Mouse (Mus musculus): ENCODE data around the gene Get4.

The Get4 gene

GRCm38 (mm10) chr5:139252081-139252909 lies at the start of gene Get4:
TSS of gene Get4 (plus strand) at chr5:139252324.
- DNase-seq (ENCODE audit: low spot score in 2 of 2): peak; percentile 100

DNA sequence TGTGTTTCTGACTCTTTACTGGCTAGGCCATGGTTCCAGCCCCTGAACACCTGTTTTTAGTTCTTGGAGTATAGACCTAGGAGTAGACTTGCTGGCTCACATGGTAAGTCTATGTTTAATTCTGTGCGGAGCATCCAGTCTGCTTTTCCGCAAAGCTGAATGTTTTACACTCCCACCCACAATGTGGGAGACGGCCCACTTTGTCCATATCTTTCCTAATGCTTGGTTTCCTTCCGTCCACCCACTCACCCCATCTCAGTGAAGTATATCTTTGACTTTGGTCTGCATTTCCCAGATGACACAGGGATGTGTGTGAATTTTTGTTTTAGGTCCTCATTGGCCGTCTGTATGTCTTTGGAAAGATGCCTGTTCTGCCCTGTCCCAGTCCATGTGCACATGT lies 48.8 kb upstream of the Get4 start:
- no peak for DNase-seq (ENCODE audit: low spot score in 2 of 2)

- DNase-seq (ENCODE audit: low spot score in 2 of 2): no peak
These were observed 46.0 kb upstream of the Get4 start for GRCm38 (mm10) chr5:139206081-139206480.

DNA sequence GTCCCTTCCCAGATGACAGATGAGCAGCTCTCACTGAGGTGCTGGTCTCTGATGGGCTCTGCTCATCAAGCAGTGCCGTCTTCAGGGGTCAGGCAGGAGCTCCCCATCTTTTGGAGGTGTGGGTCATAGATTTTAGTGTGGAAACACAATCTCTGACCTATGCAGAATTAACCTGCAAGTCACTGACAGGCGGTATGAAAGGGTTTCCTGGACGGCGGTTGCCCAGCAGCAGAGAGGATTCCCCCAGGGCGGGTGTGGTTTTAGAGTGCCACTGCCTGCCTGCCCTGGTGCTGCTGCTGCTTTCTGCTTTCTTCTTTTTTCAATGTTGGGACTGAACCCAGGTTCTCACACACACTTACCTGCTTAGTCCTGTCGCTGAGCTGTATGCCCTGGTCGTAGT lies 45.6 kb upstream of the Get4 start:
- DNase-seq (ENCODE audit: low spot score in 2 of 2): no peak

DNA sequence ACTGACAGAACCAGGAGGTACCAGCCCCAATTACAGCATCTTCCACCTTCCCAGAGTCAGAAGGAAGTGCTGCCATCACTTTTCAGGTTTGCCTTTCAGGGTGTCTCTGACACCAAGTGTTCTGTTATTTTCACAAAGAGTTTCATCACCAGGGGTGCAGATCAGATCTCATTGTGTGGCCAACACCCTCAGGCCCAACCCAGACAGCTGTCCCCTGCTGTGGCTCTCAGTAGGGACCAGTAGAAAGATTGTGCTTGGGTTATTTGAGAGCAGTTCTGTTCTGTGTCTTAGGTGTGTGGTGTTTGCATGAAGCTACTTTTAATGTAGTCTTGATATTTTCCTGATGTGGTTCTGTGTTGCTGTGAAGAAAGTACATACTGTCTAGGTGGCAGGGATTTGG lies 43.9 kb upstream of the Get4 start:
- no peak for DNase-seq (ENCODE audit: low spot score in 2 of 2)

GRCm38 (mm10) chr5:139208871-139209684 lies 43.0 kb upstream of the Get4 start:
- DNase-seq (ENCODE audit: low spot score in 2 of 2): no peak

DNA sequence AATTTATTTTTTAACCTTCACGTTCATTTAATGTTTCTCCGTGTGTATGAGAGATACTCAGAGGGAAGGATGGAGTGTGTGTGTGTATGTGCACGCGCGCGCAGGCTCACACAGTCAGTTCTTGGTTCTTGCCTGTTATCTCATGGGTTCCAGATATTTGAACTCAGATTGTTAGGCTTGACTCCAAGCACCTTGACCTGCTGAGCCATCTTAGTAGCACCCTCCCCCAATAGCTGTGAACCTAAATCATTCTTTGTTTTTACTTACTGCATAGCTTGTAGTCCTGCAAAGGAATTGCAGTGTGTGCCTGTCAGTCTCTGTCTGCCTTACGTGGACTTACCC lies 42.5 kb upstream of the Get4 start:
- DNase-seq (ENCODE audit: low spot score in 2 of 2): no peak

DNA sequence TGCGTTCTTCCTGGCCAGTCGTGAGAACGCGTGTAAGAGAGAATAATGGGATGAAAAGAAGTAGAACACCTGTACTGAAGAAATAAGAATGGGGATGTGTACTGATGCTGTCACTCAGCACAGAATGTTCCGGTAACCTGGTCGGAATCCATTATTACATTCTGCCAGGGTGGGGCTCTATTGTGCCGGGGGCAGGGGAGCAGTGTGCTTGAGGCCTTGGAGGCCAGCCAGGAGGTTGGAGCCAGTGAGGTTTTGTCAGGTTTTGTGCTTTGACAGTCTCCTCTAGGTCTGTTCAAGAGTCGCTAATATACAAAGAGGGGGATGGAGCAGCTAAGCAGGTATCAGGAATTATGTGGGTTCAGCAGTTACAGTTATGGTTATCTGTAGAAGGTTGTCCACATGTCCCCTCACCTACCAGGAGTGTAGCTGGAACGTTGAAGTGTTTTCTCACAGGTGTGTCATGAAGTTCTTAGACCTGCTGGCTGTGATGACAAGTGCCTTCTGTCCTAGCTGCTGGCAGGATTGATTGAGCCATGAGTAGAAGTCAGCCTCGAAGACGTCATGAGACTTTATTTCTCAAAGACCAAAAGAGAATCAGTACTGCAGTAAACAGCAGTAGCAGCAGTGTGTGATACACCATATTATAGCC lies 40.3 kb upstream of the Get4 start:
- DNase-seq (ENCODE audit: low spot score in 2 of 2): no peak

DNA sequence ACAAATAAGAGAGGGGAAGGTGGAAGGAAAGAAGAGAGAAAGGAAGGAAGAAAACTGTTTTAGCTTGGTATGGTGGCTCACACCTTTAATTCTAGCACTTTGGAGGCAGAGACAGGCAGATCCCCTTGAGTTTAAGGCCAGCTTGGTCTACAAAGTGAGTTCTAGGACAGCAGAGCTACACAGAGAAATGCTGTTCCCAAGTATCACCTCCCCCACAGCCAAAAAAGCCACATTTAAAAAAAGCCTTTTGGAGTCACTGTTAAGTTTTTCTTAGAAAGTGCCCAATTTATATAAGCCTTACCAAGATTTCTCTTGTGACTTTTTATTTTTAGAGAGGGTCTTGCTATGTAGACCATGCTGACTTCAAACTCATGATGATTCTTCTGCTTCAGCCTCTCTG lies 37.8 kb upstream of the Get4 start:
- no peak for DNase-seq (ENCODE audit: low spot score in 2 of 2)

GRCm38 (mm10) chr5:139215184-139215583 lies 36.9 kb upstream of the Get4 start:
- no peak for DNase-seq (ENCODE audit: low spot score in 2 of 2)

GRCm38 (mm10) chr5:139216121-139216520 lies 36.0 kb upstream of the Get4 start:
- DNase-seq (ENCODE audit: low spot score in 2 of 2): no peak

GRCm38 (mm10) chr5:139216774-139217173 lies 35.4 kb upstream of the Get4 start:
- no peak for DNase-seq (ENCODE audit: low spot score in 2 of 2)

DNA sequence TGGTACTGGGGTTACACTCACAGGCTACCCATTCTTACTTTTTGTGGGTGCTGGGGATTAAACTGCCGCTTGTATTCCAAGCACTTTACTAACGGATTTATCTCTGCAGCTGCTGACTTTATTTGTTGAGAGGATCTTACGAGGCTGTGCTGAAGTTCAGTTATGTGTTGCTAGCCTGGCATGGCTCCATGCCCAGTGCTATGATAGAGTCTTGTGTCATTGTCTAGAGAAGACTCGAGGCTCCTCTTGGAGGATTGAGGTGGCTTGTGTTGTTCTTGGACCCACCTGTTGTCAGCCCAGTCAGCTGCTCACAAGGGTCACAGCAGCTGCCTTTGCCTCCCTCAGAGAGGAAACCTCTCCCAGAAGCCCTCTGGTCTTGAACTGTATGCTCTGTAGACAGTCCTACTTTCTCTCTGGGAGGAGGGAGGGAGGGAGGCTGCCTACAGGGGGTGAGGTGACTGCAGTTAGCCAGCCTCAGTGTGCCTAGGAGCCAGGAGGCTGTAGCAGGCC lies 32.1 kb upstream of the Get4 start:
- no peak for DNase-seq (ENCODE audit: low spot score in 2 of 2)

- no peak for DNase-seq (ENCODE audit: low spot score in 2 of 2)
These were observed 31.5 kb upstream of the Get4 start for GRCm38 (mm10) chr5:139220610-139221009.

- no peak for DNase-seq (ENCODE audit: low spot score in 2 of 2)
These were observed 28.8 kb upstream of the Get4 start for GRCm38 (mm10) chr5:139223331-139223730.

- DNase-seq (ENCODE audit: low spot score in 2 of 2): no peak
These were observed 24.9 kb upstream of the Get4 start for GRCm38 (mm10) chr5:139227236-139227635.

GRCm38 (mm10) chr5:139227645-139228044 lies 24.5 kb upstream of the Get4 start:
- DNase-seq (ENCODE audit: low spot score in 2 of 2): no peak

DNA sequence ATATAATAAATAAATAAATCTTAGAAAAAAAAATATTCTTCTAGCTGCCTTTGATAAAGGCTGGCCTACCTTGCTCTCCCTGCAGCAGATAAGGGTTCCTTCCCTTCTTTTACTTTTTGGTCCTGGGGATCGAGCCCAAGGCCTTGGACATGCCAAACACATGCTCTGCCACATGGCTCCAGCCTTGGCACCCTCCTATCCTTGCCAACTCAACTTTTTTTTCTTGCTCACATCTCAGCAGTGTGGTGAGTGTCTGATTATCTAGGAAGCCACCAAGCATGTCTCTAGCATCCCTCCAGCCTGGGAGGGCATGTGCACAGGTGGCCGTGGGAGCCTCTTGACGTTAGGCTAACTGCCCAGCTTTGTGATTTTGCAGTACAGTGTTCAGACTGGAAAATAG lies 23.8 kb upstream of the Get4 start:
- DNase-seq (ENCODE audit: low spot score in 2 of 2): no peak

DNA sequence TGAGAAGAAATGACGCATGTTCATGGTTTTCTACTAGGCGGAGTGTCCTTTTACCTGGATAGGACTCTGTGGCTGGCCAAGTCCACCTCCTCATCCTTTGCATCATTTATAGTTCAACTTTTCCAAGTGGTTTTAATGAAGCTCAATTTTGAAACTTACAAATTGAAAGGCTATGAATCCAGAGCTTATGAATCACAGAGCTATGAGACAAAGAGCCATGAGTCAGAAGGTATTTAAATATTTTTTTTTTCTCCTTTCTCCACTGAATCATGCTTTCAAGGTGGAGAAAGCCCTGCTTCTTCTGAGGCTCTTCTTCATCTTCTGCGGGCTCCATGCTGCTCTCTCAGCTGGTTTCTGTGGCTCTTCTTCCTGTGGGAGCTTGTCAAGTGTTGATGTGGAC lies 22.4 kb upstream of the Get4 start:
- DNase-seq (ENCODE audit: low spot score in 2 of 2): no peak

DNA sequence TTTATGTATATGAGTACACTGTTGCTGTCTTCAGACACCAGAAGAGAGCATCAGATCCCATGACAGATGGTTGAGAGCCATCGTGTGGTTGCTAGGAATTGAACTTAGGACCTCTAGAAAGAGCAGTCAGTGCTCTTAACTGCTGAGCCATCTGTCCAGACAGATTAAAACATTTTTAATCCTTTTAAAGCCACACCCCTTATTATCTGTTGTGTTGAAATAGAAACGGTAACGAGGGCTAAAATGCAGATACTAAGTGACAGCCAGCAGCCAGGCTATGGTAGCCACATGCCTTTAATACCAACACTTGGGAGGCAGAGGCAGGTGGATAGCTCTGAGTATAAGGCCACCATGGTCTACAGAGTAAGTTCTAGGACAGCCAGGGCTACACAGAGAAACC lies 20.0 kb upstream of the Get4 start:
- no peak for DNase-seq (ENCODE audit: low spot score in 2 of 2)

- DNase-seq (ENCODE audit: low spot score in 2 of 2): no peak
These were observed 17.7 kb upstream of the Get4 start for GRCm38 (mm10) chr5:139234423-139234822.

DNA sequence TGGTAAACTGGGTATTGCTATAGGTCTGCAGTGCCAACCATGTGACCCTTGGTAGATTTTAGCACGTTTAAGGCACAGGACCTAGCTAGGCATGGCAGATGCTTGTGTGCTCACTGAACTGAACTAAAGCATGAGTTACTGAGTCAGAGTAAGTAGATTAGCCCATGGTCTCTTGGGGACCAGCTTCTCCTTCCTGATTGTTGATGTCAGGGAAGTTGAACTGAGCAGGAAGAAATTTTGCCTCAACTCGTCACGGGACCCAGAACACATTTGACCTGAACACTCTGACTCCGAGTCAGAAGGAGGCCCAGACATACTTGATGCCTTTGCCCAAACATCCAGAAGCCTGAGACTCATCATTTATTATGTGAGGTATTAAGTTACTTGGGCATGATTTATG lies 14.7 kb upstream of the Get4 start:
- no peak for DNase-seq (ENCODE audit: low spot score in 2 of 2)
